Mouse (Mus musculus) ovary, postnatal 14 days (tissue): ENCODE data around the gene Cdx4.
A peak's percentile ranks its signal among the peaks of the same experiment; 100 is the strongest.

Source experiments
- DNase-seq: peaks from one replicate; pipeline ENCODE4 v3.0.0; 2022; ENCODE audit warnings: low spot score

The Cdx4 gene

DNA sequence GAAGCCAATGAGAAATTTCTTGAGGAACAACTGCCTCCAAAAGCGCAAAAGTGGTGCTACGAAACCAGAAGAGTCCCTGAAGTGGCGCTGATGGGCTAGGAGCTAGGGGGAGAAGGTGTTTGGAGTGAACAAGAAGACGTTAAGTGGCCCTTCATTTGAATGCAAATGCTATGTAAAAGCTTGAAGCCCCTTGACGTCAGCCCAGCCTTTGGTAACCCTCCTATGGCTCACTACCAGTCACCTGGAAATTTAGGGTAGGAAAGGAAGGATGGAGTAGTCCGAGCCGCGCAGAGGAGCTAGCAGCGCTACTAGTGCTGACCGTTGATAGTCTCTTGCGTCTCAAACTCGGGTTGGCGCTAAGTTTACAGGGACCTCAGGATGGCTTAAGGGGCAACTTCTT, at the start of gene Cdx4:
Cdx4 (plus strand) TSS at position 253 of the 400 bp plus-strand sequence.
- no peak for DNase-seq

DNA sequence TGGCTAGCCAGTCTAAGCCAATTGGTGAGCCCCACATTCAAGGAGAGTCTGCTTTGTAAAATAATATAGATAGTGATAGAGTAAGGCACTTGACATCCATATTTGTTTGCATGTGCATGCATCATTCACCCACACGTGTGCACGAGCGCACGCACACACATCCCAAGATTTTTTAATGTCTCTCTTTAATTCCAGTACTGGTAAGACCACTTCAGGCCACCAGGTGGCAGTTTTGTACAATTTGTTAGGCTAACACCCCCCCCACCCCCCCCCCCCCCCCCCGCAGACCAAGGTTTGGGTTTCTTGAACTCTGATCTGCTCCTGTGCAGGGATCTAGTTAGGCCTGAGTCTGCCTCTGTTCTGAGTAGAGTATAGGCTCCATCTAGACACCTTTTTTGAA, 46.9 kb upstream of the Cdx4 start:
- peak; percentile 6 for DNase-seq

DNA sequence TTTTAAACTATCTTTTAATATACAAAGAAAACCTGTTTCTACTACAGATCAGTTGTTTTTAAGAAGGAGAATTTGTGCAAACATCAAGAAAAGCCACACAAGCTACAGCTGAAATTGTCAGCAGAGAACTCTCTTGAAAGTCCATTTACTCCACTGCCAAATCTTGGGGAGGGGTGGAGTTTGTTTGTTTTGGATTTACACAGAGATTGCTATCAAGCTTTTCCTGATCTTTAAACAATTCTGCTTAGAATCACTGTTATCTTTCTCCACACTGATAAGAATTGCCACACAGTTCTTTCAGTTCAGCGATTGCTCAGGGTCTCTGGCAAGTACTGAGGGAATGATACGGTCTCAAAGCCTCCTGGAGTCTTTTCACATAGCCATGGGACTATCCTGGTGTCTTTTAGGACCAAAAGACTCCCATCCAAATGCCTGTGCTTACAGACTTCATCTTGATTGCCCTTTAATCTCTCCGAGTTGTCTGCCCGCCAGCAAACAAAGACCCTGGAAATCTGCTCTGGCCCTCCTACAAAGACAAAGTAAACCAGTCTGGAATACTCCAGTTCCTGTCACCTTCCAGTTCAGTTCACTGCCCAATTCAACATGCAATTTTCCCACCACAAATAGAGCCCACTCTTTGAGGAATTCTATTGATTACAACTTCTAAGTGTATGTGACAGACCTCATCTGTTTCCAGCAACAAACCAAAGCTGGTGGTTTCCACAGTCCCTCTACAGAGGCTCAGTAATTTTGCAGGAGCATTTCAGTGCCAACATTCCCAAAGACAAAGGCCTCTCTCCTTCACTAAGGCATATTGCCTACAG, 34.1 kb upstream of the Cdx4 start:
- DNase-seq: no peak

DNA sequence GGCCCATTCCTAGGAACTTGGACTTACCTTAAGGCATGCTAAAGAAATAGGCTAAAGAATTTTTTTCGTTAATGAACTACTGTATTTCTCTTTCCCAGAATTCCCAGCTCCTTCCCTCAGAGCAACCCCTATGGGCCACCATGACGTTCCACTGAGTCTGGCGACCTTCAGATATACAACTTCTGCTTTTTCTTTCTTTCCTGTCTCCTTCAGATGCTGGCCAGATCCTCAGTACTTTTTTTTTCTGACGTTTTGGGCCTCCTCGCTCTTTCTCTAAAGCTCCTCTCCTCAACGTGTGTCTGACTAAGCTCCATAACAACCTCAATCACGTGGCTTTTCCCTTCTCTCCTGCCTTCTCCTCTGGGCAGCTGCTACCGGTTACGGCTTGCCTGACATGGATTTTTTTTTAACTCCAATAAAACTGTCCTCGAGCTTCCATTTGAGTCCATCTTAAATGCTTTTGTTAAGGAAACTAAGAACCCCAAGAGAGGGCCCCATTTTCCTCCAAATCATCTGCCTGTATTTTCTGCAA, 33.3 kb upstream of the Cdx4 start:
- no peak for DNase-seq

DNA sequence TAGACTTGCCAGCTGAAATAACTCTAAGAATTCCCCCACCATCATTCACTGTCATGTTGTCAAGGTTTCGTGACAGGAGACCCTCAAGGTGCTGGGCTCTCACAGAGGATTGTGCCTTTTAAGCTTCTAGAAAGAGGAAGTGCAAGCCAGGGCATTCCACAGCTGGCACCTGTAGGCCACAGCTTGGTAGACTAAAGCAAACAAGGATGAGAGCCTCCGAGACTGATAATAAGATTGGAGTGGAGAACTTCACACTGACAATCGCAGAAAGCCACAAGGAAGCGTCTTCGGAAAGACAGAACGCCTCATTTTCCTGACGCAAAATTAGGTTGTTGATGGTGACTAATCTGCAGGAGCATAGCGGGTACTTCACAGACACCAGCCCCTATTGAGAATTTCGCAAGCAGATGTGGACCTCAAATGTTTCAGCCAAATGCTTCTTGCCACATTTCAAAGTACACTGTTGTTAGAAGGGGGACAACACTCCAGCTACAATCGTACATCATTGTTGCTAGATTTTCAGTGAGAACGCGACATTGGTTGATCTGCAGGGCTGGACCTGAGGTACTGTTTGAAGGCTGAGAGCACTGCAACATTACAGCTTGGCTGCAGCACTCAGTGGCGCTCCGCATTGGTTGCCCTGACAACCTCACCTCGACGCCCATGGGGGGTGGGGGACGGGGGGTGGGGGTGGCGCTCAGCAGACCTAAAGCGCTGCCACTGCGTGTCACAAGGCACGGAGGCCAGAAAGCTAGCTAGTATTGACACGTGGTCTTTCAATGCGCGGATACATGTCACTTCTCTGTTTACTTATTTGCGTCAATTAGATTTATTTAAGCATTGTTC, 32.5 kb upstream of the Cdx4 start:
- no peak for DNase-seq

GRCm38 (mm10) chrX:103298937-103299336, 22.3 kb upstream of the Cdx4 start:
- DNase-seq: no peak

DNA sequence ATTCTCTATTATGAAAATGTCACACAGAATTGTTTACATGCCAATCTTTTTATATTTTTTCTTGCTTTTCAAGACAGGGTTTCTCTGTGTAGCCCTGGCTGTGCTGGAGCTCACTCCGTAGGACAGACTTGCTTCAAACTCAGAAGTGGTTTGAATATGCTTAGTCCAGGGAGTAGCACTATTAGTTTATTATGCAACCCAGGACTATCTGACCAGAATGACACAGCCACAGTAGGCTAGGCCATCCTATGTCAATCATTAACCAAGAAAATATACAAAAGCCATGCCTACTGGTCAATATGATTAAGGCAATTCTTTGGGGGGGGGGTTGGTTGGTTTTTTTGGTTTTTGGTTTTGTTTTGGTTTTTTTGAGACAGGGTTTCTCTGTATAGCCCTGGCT, 12.9 kb upstream of the Cdx4 start:
- no peak for DNase-seq

DNA sequence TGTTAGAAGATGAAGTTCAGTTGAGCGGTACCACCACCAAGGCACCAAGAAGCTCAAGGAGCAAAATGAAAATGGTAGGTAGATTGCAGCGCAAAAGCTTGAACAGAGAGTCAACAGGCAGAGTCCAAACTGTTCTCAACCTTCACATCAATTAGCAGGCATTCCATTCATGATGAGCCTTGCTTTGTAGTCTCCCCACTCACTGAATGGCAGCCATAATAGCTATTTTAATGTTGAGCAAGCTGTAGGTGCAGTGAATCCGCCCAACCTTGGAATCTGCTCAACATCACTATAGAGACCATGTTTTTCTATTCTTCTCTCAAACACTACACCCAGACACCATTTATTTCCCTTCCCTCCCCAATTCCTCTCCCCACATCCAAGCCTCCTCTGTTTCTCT, 9.5 kb upstream of the Cdx4 start:
- no peak for DNase-seq

- DNase-seq: no peak
Measured at GRCm38 (mm10) chrX:103314146-103314545, 7.1 kb upstream of the Cdx4 start.

DNA sequence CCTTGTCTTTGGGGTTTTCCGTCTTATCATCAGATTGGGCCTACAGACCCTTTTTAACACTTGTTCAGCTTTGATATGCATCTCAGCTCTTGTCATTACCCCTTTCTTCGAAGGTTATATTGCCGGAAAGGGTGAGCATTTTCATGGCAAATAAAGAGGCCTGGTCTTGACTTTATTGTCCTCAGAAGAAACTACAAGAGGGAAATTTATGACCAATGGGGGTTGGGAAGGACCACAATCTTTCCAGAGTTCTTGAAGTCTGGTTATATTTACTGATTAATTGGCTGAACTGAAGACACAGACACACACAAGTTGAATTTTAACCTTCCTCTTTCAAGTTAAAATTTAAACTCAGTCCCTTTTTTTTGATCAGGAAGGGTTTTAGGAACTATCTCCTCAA, 4.7 kb downstream of the Cdx4 start:
- no peak for DNase-seq

DNA sequence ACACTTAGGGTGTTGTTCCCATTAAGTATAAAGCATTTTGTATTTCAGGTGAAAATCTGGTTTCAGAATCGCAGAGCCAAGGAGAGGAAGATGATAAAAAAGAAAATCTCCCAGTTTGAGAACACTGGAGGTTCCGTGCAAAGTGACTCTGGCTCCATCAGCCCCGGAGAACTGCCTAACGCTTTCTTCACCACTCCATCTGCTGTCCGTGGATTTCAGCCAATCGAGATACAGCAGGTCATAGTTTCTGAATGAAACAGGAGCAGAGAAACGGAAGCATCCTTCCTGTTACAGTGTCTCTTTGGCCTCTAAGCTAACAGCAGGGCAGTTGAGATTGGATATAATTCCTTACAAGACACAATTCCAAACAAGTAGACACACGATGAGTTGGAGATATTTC, 8.2 kb downstream of the Cdx4 start:
- DNase-seq: no peak

GRCm38 (mm10) chrX:103331125-103331858, 10.1 kb downstream of the Cdx4 start:
- no peak for DNase-seq

GRCm38 (mm10) chrX:103341369-103342113, 20.3 kb downstream of the Cdx4 start:
- no peak for DNase-seq

- DNase-seq: no peak
Measured at GRCm38 (mm10) chrX:103355784-103356183, 34.6 kb downstream of the Cdx4 start.

DNA sequence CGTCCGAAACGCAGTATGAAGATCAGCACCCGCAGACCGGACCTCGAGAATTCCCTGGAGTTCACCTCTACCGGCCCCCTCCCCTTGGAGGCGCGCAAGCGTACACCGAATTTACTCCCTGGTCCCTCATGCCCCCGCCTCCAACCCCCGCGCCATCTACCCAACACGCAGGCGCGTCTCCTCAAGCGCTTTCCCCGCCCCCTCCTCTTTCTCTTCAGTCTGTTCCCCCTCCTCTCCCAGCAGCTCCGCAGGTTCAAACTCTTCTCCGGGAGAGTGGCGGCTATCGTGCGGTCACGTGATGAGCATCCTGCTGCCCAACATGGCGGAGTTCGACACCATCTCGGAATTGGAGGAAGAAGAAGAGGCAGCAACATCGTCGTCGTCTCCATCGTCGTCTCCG, 35.1 kb downstream of the Cdx4 start, which contains the start of gene Chic1:
Chic1 (plus strand) TSS at position 190 of the 400 bp plus-strand sequence.
- DNase-seq: peak; percentile 55

DNA sequence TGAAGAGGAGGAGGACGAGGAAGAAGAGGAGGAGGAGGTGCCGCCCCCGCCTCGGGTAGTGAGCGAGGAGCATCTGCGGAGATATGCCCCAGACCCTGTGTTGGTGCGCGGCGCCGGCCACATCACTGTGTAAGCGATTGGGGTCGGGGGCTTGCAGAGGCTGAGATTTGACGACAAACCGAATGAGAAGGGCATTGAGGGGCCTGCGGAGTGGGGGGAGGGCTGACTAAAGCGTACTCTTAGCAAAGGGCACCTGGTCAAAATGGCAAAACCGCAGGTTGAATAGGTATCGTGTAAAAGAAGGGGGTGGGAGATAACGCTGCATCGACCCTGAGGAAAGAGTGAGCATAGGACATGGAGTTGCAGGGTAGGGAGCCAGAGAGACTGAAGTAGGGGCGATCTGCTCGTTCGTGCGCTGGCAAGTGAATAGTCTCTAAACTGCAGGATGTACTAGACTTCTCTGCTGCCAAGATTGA, 35.6 kb downstream of the Cdx4 start:
- DNase-seq: no peak

DNA sequence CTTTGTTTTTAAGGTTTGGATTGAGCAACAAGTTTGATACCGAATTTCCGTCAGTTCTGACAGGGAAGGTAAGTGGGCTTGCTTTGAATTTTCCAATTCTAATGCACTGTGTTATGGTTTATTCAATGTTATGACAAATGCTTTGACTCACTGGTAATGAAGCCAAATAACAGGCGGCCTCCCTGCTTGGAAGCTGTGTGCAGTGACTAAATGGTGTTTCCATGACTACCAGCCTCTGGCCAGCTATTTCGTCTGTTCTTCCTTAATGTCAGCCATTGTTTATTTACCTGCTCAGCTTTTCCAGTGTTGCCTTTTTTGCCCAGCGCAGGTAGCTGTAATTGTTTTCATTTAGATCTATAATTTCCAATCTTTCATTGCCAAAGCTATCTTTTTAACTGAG, 45.0 kb downstream of the Cdx4 start:
- DNase-seq: no peak

DNA sequence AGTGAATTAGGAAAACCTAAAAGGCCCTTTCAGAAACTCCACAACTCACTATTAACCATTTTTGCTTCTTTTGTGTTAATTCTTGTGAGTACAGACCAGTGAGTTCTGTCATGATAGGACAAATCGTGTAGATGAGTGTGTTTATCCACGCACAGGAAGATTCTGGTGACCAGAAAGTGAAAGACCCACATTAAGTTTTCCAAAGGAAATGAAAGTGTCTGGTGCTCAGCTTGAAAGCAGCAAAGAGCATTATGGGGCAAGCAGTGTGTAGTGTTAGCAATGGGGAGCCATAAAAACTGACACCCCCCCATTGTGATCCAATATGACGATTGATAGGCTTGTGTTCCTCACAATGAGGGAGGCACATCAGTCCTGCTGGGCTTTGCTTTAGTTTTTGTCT, 47.5 kb downstream of the Cdx4 start:
- DNase-seq: no peak

GRCm38 (mm10) chrX:103371221-103371620, 50.0 kb downstream of the Cdx4 start:
- DNase-seq: no peak

- DNase-seq: no peak
Measured at GRCm38 (mm10) chrX:103371627-103372026, 50.4 kb downstream of the Cdx4 start.

- DNase-seq: no peak
Measured at GRCm38 (mm10) chrX:103374250-103374649, 53.1 kb downstream of the Cdx4 start.
